Mouse (Mus musculus) heart, postnatal 0 days (tissue): ENCODE measurements around the gene Mup19.
"Not testable (repeated sequence)": the region's sequence is repeated elsewhere in the genome, so short reads cannot be mapped to it uniquely, and the experiment has no call there.

Experiments
- CTCF ChIP-seq: IDR thresholded peaks from 2 replicates; pipeline ENCODE4 v1.5.1; 2016; ENCODE audit warnings: antibody characterized with exemption, control low read depth, low read depth
- EP300 ChIP-seq: IDR thresholded peaks from 2 replicates; pipeline ENCODE4 v1.6.1; 2016; ENCODE audit warnings: antibody characterized with exemption, low read depth

DNA sequence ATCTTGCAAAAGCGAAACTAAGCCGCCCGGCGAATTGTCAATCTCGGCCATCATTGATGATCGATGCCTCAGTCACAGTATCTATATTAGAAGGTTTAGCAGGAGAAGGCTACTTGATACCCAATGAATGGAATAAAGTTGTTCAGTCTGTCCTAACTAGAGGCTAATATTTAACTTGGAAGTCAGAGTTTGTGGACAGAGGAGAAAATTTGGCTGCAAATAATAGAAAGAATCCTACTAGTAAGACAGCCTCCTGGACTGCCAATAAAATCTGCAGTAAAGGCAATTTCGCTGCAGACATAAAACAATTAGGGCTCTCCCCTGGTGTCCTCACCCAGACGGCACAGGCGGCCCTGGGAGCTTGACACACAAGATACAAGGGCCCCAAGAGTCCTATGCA, 40.5 kb upstream of the Mup19 start:
- not testable (repeated sequence) for TF ChIP-seq CTCF, EP300
